ENCODE assay signal across 17 mouse cellular contexts in genomic region chr10:7202576-7202975, GRCm38 (mm10). TPM values are rescaled to one million over a fixed set of nuclear protein-coding genes. Genes with fewer than 3 reads are reported as not detected.
A peak's percentile ranks its signal among the peaks of the same experiment; 100 is the strongest.
DNase-seq lines count a peak whose midpoint lies in the region.
"Had no signal": no experiment of that assay in that cellular context is flagged by ENCODE, and none has a peak within 500 bp of the region (broad histone marks: within the 10 kb centered on the region; RNA-seq: fewer than 3 reads in every experiment).

No protein-coding gene starts in this region.

- DNase-seq in cerebellum, adult 11-12 months: peak; percentile 47
- no peak for DNase-seq in cerebellum, postnatal 4 days (ENCODE audit: low spot score in 2 of 2)
- DNase-seq in heart, adult 11 months: peak; percentile 80
- no peak for DNase-seq in heart, postnatal 14 days
- peak; percentile 54 for DNase-seq in adrenal gland, postnatal 14 days
- no peak for DNase-seq in urinary bladder, adult 18-20 months (ENCODE audit: low spot score in 2 of 2)
- DNase-seq in thymus, postnatal 36 days: no peak
- DNase-seq: forebrain, postnatal 0 days; kidney, adult 9 months; kidney, postnatal 10 days; layer of hippocampus, adult 9-11 months; liver, embryonic 13.5 days; lung, adult 18-20 months; lung, postnatal 4 days; retina, postnatal 1 day; right cerebral cortex, postnatal 14 days had no signal

- intact Hi-C loops in heart, postnatal 14 days (cut with DNase I): no loop called here

RNA-seq across cellular contexts. Expression of gene Cnksr3, which starts 9.5 kb away (rescaled TPM):
- 10 to 100 TPM; 21.9 to 22.5 TPM for total RNA-seq in heart, postnatal 14 days (2021)
- 10.1 and 11.0 TPM in 2 replicates for total RNA-seq in adrenal gland, postnatal 14 days (2021)
- total RNA-seq: G1E had no signal

Comparison
In these comparisons a context has a peak if more than half of its experiments do, and no peak if none do; other contexts are left out.
1. DNase-seq: peak in cerebellum, adult 11-12 months (single experiment), heart, adult 11 months (single experiment) and adrenal gland, postnatal 14 days (single experiment); none in cerebellum, postnatal 4 days (0 of 2), heart, postnatal 14 days (0 of 2), urinary bladder, adult 18-20 months (0 of 2) and thymus, postnatal 36 days (0 of 2).